Mouse (Mus musculus): ENCODE data around the gene Sost.

Gene Sost

DNA sequence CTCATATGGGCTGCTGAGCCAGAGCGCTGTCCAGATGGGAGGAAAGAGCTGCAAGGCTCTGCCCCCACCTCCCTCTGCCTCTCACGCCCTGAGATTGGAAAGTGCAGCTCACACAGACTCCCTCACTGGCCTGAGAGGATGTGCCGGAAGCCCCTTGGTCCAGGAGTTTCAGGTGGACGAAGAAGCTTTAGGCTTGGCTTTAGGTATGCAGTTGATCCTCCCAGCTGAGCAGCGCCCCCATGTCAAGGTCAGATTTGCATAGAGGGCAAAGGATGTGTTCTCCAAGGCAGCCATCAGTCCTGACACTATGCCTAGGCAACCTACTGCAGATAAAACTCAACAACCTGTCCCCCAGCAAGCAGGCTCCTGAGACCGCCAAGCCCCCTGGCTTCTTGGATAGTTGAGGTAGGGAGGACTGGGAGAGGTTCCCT lies 16.2 kb upstream of the Sost start:
- DNase-seq, result no peak

DNA sequence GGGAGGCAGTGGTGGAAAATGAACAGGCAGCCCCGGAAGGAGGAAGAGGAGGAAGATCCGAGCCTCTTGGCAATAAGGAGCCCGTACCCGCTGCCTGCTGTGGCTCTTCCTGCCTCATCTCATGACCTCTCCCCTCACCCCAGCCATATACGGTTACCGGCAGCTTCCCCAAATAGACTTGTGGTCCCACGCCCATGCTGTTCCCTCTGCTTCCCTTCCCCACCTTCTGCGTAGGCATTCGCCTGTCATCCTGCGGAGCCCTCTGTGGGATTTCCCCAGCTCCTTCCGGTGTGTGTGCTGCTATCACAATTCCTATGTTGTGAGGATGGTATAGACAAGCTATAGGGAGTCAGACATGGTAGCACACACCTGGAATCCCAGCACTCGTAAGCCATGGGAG lies 15.0 kb upstream of the Sost start:
- DNase-seq, result no peak

DNA sequence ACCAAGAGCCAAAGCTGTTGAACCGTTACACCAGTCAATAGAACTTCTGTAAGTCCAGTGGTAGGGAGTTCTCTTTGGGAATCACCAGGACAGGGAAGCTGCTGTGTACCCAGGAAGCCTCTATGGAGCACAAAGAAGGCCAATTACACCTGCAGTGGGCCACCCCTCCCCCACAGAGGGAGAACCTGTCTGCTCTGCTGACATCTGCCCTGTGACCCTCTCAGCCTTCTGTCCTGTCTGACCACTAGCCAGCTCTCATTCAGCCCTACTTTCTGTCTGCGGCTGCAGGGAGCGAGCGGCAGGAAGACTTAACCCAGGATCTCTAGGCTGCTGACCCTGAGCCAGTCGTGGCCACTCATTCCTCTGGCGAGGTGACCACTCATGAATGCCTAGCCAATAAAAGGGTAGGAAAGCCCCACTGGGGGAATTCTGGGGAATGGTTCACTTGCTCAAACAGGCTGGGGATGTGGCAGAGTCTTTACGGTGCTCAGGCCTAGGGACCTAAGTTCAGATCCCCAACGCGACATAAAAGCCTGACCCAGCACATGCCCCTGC lies 13.9 kb upstream of the Sost start:
- DNase-seq, result no peak

DNA sequence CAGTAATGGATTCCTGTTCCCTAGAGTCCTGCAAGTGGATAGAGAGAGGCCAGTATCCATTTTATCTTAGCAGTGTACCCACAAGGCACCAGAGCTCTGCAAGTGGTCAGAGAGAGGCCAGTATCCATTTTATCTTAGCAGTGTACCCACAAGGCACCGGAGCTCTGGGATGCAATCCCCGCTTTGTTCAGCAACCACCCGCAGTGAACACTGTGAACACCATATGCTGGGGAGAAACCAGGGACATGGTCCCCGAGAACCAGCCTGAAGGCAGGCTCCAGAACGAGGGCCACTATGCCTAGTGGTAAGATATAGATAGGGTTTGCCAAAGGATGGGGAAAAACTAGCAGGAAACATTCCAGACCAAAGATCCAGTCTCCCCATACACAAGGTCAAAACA lies 12.3 kb upstream of the Sost start:
- no peak for DNase-seq

DNA sequence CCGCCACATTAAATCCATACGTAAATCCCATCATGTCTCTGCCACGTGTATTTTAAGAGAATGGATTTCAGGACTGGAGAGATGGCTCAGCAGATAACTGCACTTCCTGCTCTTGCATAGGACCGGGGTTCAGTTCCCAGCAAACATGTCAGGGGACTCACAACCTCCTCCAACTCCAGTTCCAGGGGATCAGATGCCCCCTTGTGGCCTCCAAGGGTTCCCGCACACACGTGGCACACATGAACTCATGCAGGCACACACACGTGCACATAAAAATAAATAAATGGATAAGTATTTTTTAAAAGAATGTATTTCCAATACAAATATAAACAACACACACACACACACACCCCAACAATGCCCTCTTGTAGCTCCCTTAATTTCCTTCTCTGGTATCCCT lies 10.1 kb upstream of the Sost start:
- no peak for DNase-seq

DNA sequence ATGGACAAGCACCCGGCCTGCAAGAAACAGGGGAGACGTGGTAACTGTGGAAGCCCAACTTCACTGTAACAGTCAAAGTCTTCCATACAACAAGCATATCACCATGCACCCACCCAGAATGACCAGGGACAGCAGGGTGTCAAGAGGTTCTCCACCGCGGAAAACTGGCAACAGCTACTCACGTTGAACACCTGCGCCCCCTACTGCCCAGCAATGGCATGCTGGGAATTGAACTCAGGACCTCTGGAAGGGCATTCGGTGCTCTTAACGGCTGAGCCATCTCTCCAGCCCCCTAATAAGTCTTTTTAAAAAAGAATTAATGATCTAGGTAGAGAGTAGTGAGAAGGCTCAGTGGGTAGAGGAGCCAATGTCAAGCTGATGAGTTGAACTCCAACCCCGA lies 8.1 kb upstream of the Sost start:
- DNase-seq, result no peak

DNA sequence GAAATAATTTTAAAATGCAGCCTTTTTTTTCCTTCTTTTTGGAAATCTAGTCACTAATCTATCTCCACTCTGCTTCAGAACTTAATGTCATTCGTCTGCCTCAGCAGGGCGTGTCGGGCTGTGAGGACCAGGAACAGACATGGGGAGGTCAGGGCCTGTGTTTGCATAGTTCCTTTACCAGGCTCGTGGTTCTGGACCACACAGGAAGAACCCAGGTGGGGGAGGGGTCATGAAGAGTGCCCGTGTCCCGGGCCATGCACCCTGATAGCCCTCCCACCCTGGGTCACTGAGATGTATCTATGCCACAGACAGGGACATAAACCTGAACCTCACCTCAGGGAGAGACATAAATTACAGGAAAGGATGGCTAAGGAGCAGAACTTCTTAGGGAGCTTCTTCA lies 7.4 kb upstream of the Sost start:
- no peak for DNase-seq

DNA sequence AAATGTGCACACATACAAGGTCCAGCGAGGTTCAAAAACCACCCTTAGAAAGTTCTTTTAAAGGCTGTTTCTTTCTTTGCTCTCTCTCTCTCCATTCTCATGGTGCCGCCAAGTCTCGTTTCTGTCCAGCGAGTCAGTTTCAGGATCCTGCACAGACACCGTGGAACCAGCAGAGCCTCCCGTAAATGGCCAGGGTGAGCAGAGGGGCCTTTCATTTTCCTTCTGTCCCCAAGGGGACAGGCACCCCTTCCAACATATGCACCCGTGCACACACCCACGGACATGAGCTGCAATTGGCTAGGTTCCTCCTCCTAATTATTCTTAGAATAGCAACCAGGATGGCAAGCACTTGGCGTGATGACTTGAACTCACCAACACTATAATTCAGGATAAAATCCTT lies 6.7 kb upstream of the Sost start:
- DNase-seq, result no peak

DNA sequence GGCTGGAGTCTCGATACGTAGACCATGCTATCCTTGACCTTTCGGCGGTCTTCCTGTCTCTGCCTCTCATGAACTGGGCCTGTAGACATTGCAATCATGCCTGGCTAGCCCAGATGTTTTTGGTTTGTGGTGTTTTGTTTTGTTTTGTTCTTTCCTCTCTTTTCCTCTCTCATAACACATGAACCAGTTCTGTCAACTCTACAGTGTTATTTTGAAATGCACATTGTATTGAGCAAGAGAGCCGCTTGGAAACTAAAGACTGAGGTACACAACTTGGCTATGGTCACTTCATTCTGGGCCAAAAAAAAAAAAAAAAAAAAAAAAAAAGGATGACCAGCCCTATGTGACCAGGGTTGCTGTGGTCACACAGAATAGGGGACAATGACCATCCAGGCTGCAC lies 5.8 kb upstream of the Sost start:
- no peak for DNase-seq

DNA sequence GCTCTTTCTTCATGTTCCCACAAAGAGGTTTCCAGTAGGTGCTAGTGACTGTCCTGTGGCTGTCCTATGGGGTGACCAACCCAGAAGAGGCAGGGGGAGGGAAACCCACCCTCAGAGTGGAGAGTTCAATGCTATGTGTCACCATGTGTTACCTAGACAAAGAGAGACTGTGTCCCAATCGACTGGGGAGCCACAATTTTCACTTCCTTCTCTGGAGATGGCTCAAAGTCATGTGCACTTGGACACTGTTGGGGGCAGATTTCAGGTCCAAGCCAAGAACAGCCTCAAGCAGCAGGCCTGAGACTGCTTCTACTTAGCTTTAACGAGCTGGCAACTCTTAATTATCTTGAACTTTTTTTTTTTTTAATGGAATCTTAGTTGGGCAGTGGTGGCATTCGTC lies 5.3 kb upstream of the Sost start:
- no peak for DNase-seq

DNA sequence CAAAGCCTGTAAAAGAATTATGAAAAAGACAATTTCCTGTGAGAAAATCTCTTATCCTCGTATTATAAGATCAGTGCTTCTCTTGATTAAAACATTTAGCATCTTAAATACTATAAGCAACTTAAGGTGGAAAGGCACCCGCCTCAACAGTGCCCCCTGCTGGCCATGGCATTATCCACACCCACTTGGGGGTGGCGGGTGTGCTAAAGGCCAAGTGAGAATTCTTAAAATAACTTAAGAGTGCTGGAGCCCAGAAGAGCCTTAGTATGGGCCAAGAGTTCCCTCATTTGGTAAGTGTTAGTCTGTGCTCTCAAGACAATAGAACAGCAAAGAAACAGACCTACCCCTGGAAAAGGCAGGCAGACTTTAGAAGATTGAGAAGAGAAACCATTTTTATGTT lies 4.6 kb upstream of the Sost start:
- DNase-seq, result no peak

DNA sequence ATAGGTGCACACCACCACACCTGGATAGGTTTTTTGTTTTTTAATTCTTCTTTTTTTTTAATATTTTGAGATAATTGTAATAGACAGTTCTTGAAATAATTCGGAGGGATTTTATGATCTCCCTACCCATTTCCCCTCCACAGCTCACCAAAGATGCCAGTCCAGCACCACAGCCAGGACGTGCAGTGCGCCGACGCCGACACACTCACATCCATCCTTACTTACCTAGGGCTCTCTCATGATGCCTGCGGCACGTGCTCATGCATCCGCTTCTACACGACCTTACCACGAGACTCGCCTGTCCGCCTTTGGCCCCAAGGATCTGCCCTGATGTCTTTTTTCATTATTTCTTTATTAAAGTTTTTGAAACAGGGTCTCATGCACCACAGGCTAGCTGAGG lies 3.0 kb upstream of the Sost start:
- DNase-seq, result no peak

DNA sequence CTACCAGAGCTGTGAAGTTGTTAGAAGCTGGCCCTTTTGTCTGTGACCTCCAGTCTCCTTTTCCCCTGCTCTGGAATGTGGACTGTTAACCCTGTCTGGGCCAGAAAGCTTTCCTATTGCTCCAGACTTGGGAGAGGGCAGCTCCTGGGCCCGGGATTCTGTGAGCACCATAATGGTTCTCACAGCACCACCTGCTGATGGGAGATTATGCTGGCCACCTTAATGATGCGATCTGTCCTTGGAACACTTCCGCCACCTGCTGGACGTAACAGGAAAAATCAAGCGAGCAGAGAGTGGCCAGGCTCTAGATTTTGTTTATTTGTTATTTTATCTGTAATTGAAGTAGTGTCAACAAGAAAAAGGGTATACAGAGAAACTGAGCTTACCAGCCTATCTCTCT lies 2.0 kb upstream of the Sost start:
- peak; percentile 83 for DNase-seq

DNA sequence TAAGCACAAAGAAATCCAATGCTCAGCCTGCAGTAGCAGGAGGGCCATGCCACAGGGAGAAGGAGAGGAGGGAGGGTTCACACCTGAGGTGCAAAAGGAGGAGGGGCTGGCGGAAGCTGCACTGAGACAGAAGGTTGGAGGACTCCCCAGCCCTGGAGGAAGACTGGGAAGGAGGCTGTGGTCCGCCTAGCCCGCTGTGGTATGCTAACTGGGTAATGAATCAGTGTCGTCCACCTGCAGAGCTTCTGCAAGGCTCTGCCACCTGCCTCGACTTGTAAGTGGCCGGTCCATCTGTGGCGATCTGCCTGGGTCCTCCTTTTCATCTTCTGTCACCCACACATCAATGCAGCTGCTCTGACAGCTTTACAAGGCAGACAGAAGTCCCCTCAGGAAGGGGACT lies 1.5 kb upstream of the Sost start:
- no peak for DNase-seq

DNA sequence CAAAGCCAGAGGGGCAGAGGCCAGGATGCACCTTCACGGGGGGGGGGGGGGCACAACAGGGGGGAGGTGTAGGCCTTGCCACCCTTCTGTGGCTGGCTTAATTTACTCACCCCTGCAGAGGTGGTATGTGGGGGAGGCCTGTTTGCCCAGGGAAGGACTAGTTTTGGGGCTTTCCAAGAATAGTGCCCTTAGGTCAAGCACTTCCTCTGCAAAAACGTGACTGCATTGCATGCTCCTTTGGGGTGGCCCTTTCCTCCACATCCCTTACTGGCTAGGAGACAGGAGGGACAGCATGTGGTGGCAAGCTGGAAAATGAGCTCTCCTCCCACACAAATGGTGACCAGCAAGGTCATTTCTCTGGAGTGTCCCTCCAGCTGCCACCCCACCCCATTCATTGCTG lies 1.3 kb downstream of the Sost start:
- DNase-seq, result no peak

DNA sequence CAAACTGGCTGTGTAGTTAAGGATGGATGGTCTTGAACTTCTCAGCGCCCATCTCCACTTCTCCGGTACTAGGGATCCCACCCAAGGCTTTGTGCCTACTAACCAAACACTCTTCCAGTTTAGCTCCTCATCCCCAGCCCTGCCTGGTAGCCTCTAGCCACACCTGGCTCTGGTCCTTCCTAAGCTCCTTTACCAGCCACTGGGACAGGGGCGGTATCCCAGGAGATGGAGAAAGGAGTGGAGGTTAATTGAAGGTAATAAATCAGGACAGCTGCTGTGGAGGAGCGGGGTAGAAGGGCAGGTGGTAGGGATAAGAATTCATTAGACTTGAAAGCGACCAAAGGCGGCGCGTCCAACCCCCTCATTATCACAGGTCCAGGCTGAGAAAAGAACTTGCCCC lies 2.2 kb downstream of the Sost start:
- DNase-seq, result no peak

DNA sequence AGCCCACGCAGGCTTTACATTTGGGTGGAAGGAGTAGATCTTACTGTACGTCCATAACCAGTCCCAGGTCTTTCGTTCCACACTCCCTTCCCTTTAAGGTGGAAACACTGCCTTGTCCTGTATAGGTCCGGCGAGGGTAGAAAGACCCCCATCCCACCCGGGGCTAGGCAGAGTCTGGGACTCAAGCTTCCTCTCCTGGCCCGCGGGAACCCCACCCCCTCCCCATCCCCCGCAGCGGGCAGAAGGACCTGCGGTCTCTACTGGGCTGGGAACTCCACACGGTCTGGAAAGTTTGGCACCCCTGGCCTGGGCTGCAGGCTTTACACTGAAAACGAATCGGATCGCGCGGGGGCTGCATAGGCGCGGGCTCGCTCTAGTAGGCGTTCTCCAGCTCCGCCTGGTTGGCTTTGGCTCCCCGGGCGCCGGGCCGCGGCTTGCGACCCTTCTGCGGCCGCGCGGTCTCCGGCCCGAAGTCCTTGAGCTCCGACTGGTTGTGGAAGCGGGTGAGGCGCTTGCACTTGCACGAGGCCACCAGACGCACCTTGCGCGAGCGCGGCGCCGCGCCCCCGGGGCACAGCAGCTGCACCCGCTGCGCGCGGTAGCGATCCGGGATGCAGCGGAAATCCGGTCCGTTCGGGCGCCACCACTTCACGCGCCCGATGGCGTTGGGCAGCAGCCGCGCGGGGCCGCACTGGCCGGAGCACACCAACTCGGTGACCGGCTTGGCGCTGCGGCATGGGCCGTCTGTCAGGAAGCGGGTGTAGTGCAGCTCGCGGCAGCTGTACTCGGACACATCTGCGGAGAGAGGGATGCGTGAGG lies 3.1 kb downstream of the Sost start:
- DNase-seq, result peak; percentile 51

DNA sequence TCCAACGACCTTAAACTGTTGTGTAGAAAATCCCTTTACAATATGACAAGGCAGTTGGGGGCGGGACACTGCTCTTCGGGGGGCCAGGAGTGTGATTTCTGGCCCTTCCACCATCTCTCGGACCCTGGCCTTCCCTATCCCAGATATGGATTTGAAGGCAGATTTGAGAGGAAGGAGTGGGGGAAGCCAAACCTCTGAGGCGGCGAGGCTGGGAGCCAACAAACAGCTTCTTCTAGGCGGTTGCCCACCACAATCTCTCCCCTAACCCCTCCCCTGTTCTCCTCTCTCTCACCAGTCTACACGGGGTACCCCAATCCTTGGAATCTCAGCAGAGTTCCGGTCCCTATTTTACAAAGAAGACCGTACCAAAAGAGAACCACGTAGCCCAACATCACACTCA lies 3.8 kb downstream of the Sost start:
- DNase-seq, result no peak

DNA sequence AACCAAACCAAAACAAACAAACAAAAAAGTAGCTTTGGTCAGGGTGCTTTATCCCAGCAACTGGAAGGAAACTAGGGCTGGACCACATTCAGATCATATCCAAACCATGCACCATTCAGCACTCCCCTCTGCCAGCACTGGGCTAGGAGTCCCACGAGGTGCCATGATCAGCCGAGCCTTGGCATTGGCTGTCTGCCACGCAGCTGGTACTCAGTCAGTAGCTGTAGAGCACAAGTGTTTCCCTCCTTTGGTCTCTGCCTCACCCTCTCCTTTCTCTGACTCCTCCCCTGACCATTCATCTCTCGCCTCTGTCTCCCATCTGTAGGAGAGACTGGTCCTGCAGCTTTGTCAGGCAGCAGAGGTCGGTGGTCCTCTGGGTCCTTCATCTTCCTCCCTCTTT lies 9.3 kb downstream of the Sost start:
- no peak for DNase-seq

DNA sequence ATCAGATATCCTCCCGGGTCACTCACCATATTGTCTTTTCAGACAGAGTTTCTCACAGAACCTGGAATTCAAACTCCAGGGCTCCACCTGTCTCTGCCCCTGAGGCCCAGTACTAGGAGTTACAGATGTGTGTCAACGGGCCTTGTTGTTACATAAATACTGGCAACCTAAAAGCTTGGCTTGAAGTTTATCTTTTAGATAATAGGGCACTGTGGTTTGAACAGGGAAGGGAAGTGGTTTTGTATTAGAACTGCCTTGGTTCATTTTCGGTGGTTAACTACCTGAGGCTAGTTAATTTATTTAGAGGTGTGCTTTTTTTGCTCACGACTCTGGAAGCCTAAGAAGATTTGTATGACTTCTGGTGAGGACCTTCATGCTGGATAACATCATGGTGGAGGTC lies 13.4 kb downstream of the Sost start:
- no peak for DNase-seq

DNA sequence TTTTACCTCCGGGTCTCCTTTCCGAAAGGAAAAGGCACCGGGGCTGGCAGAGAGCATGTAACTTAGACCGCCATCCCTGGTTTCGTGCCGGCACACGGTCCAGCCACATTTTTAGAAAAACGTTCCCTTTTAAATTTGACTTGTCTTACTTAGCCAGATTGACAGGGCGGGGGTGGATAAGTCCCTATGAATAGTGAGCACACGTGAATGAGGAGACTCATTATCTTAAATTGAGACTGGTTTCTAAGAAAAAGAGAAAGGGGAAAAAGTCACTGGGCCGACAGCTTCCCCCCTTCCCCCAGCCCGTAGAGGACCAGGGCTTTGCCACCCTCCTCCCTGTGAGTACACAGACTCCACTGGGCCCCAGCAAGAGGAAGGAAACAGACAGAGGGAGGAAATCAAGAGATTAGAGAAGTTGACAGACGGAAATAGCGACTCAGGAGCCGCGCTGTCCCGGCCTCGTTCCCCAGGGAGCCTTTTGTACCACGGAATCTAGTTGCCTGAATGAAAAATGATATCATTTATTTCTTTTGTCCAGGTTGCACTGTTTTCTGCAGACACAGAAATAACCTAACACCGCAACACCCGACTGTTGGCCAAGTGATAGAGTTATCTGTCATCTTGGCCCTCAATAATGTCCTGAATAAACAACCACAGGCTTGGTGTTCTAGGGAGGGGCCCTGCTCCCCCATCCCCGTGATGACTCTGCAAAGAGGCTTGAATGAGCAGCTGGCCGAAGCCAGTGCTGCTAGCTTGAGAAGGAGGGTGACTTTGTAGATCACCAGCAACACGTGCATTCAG lies 14.1 kb downstream of the Sost start:
- no peak for DNase-seq

DNA sequence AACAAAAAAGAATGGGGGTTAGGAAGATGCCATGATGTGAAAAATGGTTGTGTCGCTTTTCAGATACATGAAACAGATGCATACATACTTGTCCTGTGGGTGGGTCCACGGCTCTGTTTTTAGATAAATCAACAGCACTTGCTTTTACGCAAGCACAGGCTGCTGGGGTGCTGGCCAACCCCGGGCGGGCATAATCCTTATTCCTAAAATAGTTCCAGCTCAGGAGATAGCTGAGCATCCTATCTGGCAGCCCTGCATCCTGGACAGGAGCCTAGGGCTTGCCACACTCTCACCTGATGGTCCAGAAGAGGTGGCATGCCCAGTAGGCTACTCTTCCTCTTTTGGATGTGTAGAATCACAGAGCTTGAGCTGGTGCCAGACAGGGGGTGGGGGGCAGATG lies 16.8 kb downstream of the Sost start:
- DNase-seq, result no peak

DNA sequence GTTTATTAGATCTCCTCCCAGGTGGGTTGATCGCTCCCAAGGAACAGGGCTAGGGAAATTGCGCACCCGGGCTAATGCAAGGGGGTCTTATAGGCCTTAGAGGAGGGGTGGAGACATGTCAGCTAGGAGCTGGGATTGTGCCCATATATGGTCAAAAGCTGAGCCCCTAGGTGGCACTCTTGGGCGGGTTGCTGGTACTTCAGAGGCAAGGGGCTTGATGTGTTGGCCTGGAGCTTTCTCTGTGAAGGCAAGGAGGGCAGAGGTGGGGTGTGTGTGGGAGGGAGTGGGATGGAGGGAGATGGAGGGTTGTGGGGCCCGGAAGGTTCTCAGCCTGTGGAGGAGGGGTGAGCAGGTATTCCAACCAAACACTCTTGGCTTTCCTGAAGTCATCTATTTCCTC lies 20.3 kb downstream of the Sost start:
- DNase-seq, result no peak

DNA sequence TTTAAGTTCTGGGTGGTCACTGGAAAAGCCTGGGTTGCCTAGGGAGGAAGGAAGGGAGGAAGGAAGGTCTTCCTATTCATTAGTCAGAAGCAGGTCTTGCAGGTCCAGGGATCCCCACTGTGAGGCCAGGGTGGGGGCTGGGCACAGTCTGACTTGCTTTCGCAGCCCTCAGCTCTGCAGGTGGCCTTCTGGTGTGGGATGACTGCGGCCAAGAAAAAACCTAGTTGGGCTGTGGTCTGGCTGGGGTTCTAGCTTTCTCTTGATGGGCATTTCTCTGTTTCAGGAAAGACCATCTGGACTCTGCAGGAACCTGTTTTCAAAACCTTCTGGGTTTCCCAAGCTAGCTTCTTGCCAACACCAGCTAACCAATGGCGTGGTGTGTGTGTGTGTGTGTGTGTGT lies 23.8 kb downstream of the Sost start:
- no peak for DNase-seq
